Mouse (Mus musculus) frontal cortex, adult 2 months (tissue): Measurements from ENCODE around the gene Gm20816. TPM values are rescaled to one million over a fixed set of nuclear protein-coding genes. Genes with fewer than 3 reads are reported as not detected.
"Not testable (repeated sequence)": the region's sequence is repeated elsewhere in the genome, so short reads cannot be mapped to it uniquely, and the experiment has no call there.

Experiments
- DNase-seq, 2 experiments: peaks; one replicate each; pipeline ENCODE4 v3.0.0; 2022; ENCODE audit warnings: low spot score in 1 of 2; ENCODE audit errors: extremely low spot score in 1 of 2
- polyA plus RNA-seq: library from polyadenylated mRNA; depleted of rRNA; stranded (reverse); fragments of >200 nt; gene quantifications from 2 replicates; pipeline ENCODE4 v1.2.3, GENCODE M21; 2012; rRNA removed

The Gm20816 gene
- not detected in 2 replicates for polyA plus RNA-seq

- not testable (repeated sequence) for DNase-seq
Measured at GRCm38 (mm10) chrY:68537655-68538054, at the start of gene Gm20816. Gm20816 (plus strand) TSS chrY:68537955.

Other genes with a start within 250 kb of the Gm20816 start
- not detected in 2 replicates for gene Gm20937, start 243.1 kb upstream of the Gm20816 start, polyA plus RNA-seq